Mouse (Mus musculus) lung, postnatal 36 days (tissue): ENCODE results near the gene Ndufa11.

ENCODE experiments used
- DNase-seq: peaks from one replicate; pipeline ENCODE4 v3.0.0; 2022; ENCODE audit warnings: mixed read lengths

Gene Ndufa11

GRCm38 (mm10) chr17:56716655-56717362 is 758 bp upstream of the Ndufa11 start:
- peak; percentile 99 for DNase-seq

GRCm38 (mm10) chr17:56722441-56722840 is 4.9 kb downstream of the Ndufa11 start:
- DNase-seq, result no peak

GRCm38 (mm10) chr17:56723419-56724161 is 6.0 kb downstream of the Ndufa11 start:
- DNase-seq, result no peak

- no peak for DNase-seq
These were observed 9.6 kb downstream of the Ndufa11 start for GRCm38 (mm10) chr17:56727029-56727649.

GRCm38 (mm10) chr17:56727659-56728058 is 10.1 kb downstream of the Ndufa11 start:
- no peak for DNase-seq

GRCm38 (mm10) chr17:56728117-56728516 is 10.6 kb downstream of the Ndufa11 start:
- DNase-seq, result peak; percentile 36

GRCm38 (mm10) chr17:56729151-56729550 is 11.6 kb downstream of the Ndufa11 start:
- DNase-seq, result no peak

- no peak for DNase-seq
These were observed 12.1 kb downstream of the Ndufa11 start for GRCm38 (mm10) chr17:56729656-56730055.

- no peak for DNase-seq
These were observed 19.0 kb downstream of the Ndufa11 start for GRCm38 (mm10) chr17:56736534-56736933.

GRCm38 (mm10) chr17:56738221-56738620 is 20.7 kb downstream of the Ndufa11 start:
- DNase-seq, result no peak

GRCm38 (mm10) chr17:56740118-56740787 is 22.7 kb downstream of the Ndufa11 start:
- no peak for DNase-seq

GRCm38 (mm10) chr17:56740788-56741160 is 23.2 kb downstream of the Ndufa11 start:
- no peak for DNase-seq

GRCm38 (mm10) chr17:56744173-56744572 is 26.6 kb downstream of the Ndufa11 start:
- DNase-seq, result no peak

- peak; percentile 16 for DNase-seq
These were observed 34.0 kb downstream of the Ndufa11 start for GRCm38 (mm10) chr17:56751404-56752072.

- DNase-seq, result no peak
These were observed 35.9 kb downstream of the Ndufa11 start for GRCm38 (mm10) chr17:56753452-56753851.

- DNase-seq, result no peak
These were observed 37.0 kb downstream of the Ndufa11 start for GRCm38 (mm10) chr17:56754271-56755185.

- DNase-seq, result peak; percentile 30
These were observed 39.3 kb downstream of the Ndufa11 start for GRCm38 (mm10) chr17:56756703-56757399.

- peak; percentile 91 for DNase-seq
These were observed 40.0 kb downstream of the Ndufa11 start, which contains the start of gene Nrtn for GRCm38 (mm10) chr17:56757416-56758123. TSS of gene Nrtn (minus strand) at chr17:56757530.

- DNase-seq, result peak; percentile 85
These were observed 40.6 kb downstream of the Ndufa11 start for GRCm38 (mm10) chr17:56758132-56758531.

- no peak for DNase-seq
These were observed 41.7 kb downstream of the Ndufa11 start for GRCm38 (mm10) chr17:56759261-56759660.
